Mouse (Mus musculus): Measurements from ENCODE around the gene Gm14137. TPM values are rescaled to one million over a fixed set of nuclear protein-coding genes. Genes with fewer than 3 reads are reported as not detected.

Gm14137 gene
- polyA plus RNA-seq (2016; fragmentation: Nextera tagmentation; extraction: Ambion mirVana): 0.85 and 1.2 TPM in 2 replicates

GRCm38 (mm10) chr2:119173991-119174651 lies at the start of gene Gm14137:
TSS of gene Gm14137 (plus strand) at chr2:119174509.
- H3K27ac ChIP-seq (replicated peaks): no peak within 1 kb of the TSS
- WGBS: 39% methylated on average over 8 of the region's 8 CpGs
- H3K4me3 ChIP-seq: no peak within 1 kb of the TSS
- H3K36me3 ChIP-seq: peaks cover 23% of the 10 kb centered on the region
- peaks cover 4% of the 10 kb centered on the region; the same call in 1 of the 2 replicates for H3K27me3 ChIP-seq
- no peaks in the 10 kb centered on the region for H3K9me3 ChIP-seq
- 0 out of 2 replicates have a peak within 1 kb of the TSS, but pooled peaks have one; percentile 8 for H3K4me2 ChIP-seq (replicated peaks)
- peaks cover 28% of the 10 kb centered on the region for H3K4me1 ChIP-seq
- H3K9ac ChIP-seq (replicated peaks): 0 out of 2 replicates have a peak within 1 kb of the TSS, but pooled peaks have one; percentile 15
- peak; percentile 47; the same call in 1 of the 2 replicates for ATAC-seq (ENCODE audit: low FRiP score, low read depth)

GRCm38 (mm10) chr2:119136346-119136898 lies 37.9 kb upstream of the Gm14137 start:
- Histone ChIP-seq H3K4me1 (no peaks in the 10 kb centered on the region), H3K9ac (replicated peaks) (no peak overlapping the region), H3K4me2 (replicated peaks) (no peak overlapping the region), H3K27ac (replicated peaks) (no peak overlapping the region), H3K27me3 (no peaks in the 10 kb centered on the region), H3K9me3 (no peaks in the 10 kb centered on the region), H3K4me3 (no peak overlapping the region), H3K36me3 (peaks cover 69% of the 10 kb centered on the region)
- WGBS: 83% methylated on average over 5 of the region's 5 CpGs
- ATAC-seq (ENCODE audit: low FRiP score, low read depth): no peak

GRCm38 (mm10) chr2:119145199-119145598 lies 29.1 kb upstream of the Gm14137 start:
- no peak overlapping the region for H3K4me3 ChIP-seq
- H3K27ac ChIP-seq (replicated peaks): no peak overlapping the region
- H3K4me1 ChIP-seq: no peaks in the 10 kb centered on the region
- no peak for ATAC-seq (ENCODE audit: low FRiP score, low read depth)
- no peak overlapping the region for H3K9ac ChIP-seq (replicated peaks)
- peaks cover 4% of the 10 kb centered on the region; the same call in 1 of the 2 replicates for H3K9me3 ChIP-seq
- no peaks in the 10 kb centered on the region for H3K27me3 ChIP-seq
- WGBS: 89% methylated on average over 2 of the region's 2 CpGs
- no peak overlapping the region for H3K4me2 ChIP-seq (replicated peaks)
- H3K36me3 ChIP-seq: peaks cover 91% of the 10 kb centered on the region

GRCm38 (mm10) chr2:119146435-119146834 lies 27.9 kb upstream of the Gm14137 start:
- Histone ChIP-seq H3K9me3 (peaks cover 4% of the 10 kb centered on the region; the same call in 1 of the 2 replicates), H3K27me3 (no peaks in the 10 kb centered on the region), H3K4me2 (replicated peaks) (no peak overlapping the region), H3K9ac (replicated peaks) (no peak overlapping the region), H3K4me1 (no peaks in the 10 kb centered on the region), H3K4me3 (no peak overlapping the region), H3K36me3 (peaks cover 93% of the 10 kb centered on the region), H3K27ac (replicated peaks) (no peak overlapping the region)
- WGBS: 78% methylated on average over 6 of the region's 6 CpGs
- no peak for ATAC-seq (ENCODE audit: low FRiP score, low read depth)

- Histone ChIP-seq H3K4me1 (no peaks in the 10 kb centered on the region), H3K36me3 (peaks cover 93% of the 10 kb centered on the region), H3K9ac (replicated peaks) (no peak overlapping the region), H3K4me2 (replicated peaks) (no peak overlapping the region), H3K27ac (replicated peaks) (no peak overlapping the region), H3K4me3 (no peak overlapping the region), H3K9me3 (peaks cover 4% of the 10 kb centered on the region; the same call in 1 of the 2 replicates), H3K27me3 (no peaks in the 10 kb centered on the region)
- no peak for ATAC-seq (ENCODE audit: low FRiP score, low read depth)
- 82% methylated on average over 22 of the region's 22 CpGs for WGBS
Measured at GRCm38 (mm10) chr2:119147160-119147678, 27.1 kb upstream of the Gm14137 start.

GRCm38 (mm10) chr2:119147775-119148174 lies 26.5 kb upstream of the Gm14137 start:
- 93% methylated on average over 8 of the region's 8 CpGs for WGBS
- Histone ChIP-seq H3K36me3 (peaks cover 93% of the 10 kb centered on the region), H3K4me1 (no peaks in the 10 kb centered on the region)

GRCm38 (mm10) chr2:119152255-119152654 lies 22.1 kb upstream of the Gm14137 start:
- WGBS: 91% methylated on average over 6 of the region's 6 CpGs
- ATAC-seq (ENCODE audit: low FRiP score, low read depth): no peak
- no peaks in the 10 kb centered on the region for H3K27me3 ChIP-seq
- H3K27ac ChIP-seq (replicated peaks): no peak overlapping the region
- peaks cover 15% of the 10 kb centered on the region for H3K4me1 ChIP-seq
- no peaks in the 10 kb centered on the region for H3K9me3 ChIP-seq
- H3K4me3 ChIP-seq: no peak overlapping the region
- no peak overlapping the region for H3K4me2 ChIP-seq (replicated peaks)
- no peak overlapping the region for H3K9ac ChIP-seq (replicated peaks)
- H3K36me3 ChIP-seq: peaks cover 70% of the 10 kb centered on the region

More at GRCm38 (mm10) chr2:119147775-119148174, 26.5 kb upstream of the Gm14137 start:
- peaks cover 4% of the 10 kb centered on the region; the same call in 1 of the 2 replicates for H3K9me3 ChIP-seq
- H3K4me2 ChIP-seq (replicated peaks): no peak overlapping the region
- no peak overlapping the region for H3K4me3 ChIP-seq
- no peak overlapping the region for H3K27ac ChIP-seq (replicated peaks)
- no peak overlapping the region for H3K9ac ChIP-seq (replicated peaks)
- no peaks in the 10 kb centered on the region for H3K27me3 ChIP-seq
- no peak for ATAC-seq (ENCODE audit: low FRiP score, low read depth)

- no peak overlapping the region for H3K27ac ChIP-seq (replicated peaks)
- H3K4me2 ChIP-seq (replicated peaks): no peak overlapping the region
- no peak overlapping the region for H3K4me3 ChIP-seq
- H3K36me3 ChIP-seq: peaks cover 46% of the 10 kb centered on the region
- no peak for ATAC-seq (ENCODE audit: low FRiP score, low read depth)
- no peaks in the 10 kb centered on the region for H3K27me3 ChIP-seq
- H3K9me3 ChIP-seq: no peaks in the 10 kb centered on the region
- H3K4me1 ChIP-seq: peaks cover 19% of the 10 kb centered on the region
- H3K9ac ChIP-seq (replicated peaks): no peak overlapping the region
- 82% methylated on average over 2 of the region's 2 CpGs for WGBS
Measured at GRCm38 (mm10) chr2:119154683-119155082, 19.6 kb upstream of the Gm14137 start.

GRCm38 (mm10) chr2:119155388-119155787 lies 18.9 kb upstream of the Gm14137 start:
- Histone ChIP-seq H3K9ac (replicated peaks) (0 out of 2 replicates have a peak overlapping the region, but pooled peaks have one; percentile 86), H3K4me1 (peaks cover 19% of the 10 kb centered on the region), H3K4me2 (replicated peaks) (peak overlapping the region; percentile 97), H3K27ac (replicated peaks) (no peak overlapping the region), H3K4me3 (0 out of 2 replicates have a peak overlapping the region, but pooled peaks have one; percentile 88), H3K36me3 (peaks cover 39% of the 10 kb centered on the region), H3K27me3 (no peaks in the 10 kb centered on the region), H3K9me3 (no peaks in the 10 kb centered on the region)
- no peak for ATAC-seq (ENCODE audit: low FRiP score, low read depth)
- 91% methylated on average over 9 of the region's 9 CpGs for WGBS

- Histone ChIP-seq H3K4me2 (replicated peaks) (peak overlapping the region; percentile 97), H3K9ac (replicated peaks) (peak overlapping the region; percentile 86), H3K27ac (replicated peaks) (peak overlapping the region; percentile 57), H3K27me3 (no peaks in the 10 kb centered on the region), H3K4me1 (peaks cover 19% of the 10 kb centered on the region), H3K4me3 (peak overlapping the region; percentile 88), H3K36me3 (peaks cover 31% of the 10 kb centered on the region), H3K9me3 (no peaks in the 10 kb centered on the region)
- WGBS: 9% methylated on average over 34 of the region's 34 CpGs
- no peak for ATAC-seq (ENCODE audit: low FRiP score, low read depth)
Measured at GRCm38 (mm10) chr2:119156081-119156680, 18.1 kb upstream of the Gm14137 start.

- H3K27me3 ChIP-seq: no peaks in the 10 kb centered on the region
- 1% methylated on average over 57 of the region's 57 CpGs for WGBS
- peaks cover 19% of the 10 kb centered on the region for H3K4me1 ChIP-seq
- peak within 1 kb of the TSS; percentile 57 for H3K27ac ChIP-seq (replicated peaks)
- H3K4me2 ChIP-seq (replicated peaks): peak within 1 kb of the TSS; percentile 97
- peaks cover 24% of the 10 kb centered on the region for H3K36me3 ChIP-seq
- H3K9me3 ChIP-seq: no peaks in the 10 kb centered on the region
- ATAC-seq (ENCODE audit: low FRiP score, low read depth): peak; percentile 91
- H3K9ac ChIP-seq (replicated peaks): peak within 1 kb of the TSS; percentile 86
- peak within 1 kb of the TSS; percentile 88 for H3K4me3 ChIP-seq
Measured at GRCm38 (mm10) chr2:119156681-119157572, 17.4 kb upstream of the Gm14137 start, which contains the start of gene Rmdn3. TSS of gene Rmdn3 (minus strand) at chr2:119157034.

All from midbrain, embryonic 12.5 days (tissue).